Mouse (Mus musculus) kidney, embryonic 14.5 days (tissue): ENCODE measurements around the gene Depp1. TPM values are rescaled to one million over a fixed set of nuclear protein-coding genes. Genes with fewer than 3 reads are reported as not detected.

Experiments used
- ATAC-seq: fragments of 200-750 bp; cut with Nextera tagmentation; 2 replicates; pipeline ENCODE4 v1.8.0; 2017; ENCODE audit warnings: moderate number of reproducible peaks, mild to moderate bottlenecking, moderate TSS enrichment, moderate library complexity; ENCODE audit not compliant: low FRiP score, low TSS enrichment
- H3K27ac ChIP-seq: fragments of 300-500 bp; sonication (generic); 2 replicates; pipeline ENCODE4 v1.5.1; 2014; ENCODE audit warnings: low read depth, mild to moderate bottlenecking, low read length, moderate library complexity, mixed read lengths
- H3K27me3 ChIP-seq: fragments of 300-500 bp; sonication (generic); 2 replicates; pipeline ENCODE4 v1.6.1; 2014; ENCODE audit warnings: mild to moderate bottlenecking, low read length; ENCODE audit not compliant: control insufficient read depth, insufficient read depth
- H3K36me3 ChIP-seq: fragments of 300-500 bp; sonication (generic); 2 replicates; pipeline ENCODE4 v1.6.1; 2014; ENCODE audit warnings: low read length, mixed read lengths; ENCODE audit not compliant: control insufficient read depth, insufficient read depth
- H3K4me1 ChIP-seq: fragments of 300-500 bp; sonication (generic); 2 replicates; pipeline ENCODE4 v1.6.1; 2014; ENCODE audit warnings: low read length, mixed read lengths; ENCODE audit not compliant: control insufficient read depth, insufficient read depth
- H3K4me2 ChIP-seq: fragments of 300-500 bp; sonication (generic); replicated peaks from 2 replicates; pipeline ENCODE4 v1.6.1; 2014; ENCODE audit warnings: low read depth, mild to moderate bottlenecking, low read length
- H3K4me3 ChIP-seq: fragments of 300-500 bp; sonication (generic); 2 replicates; pipeline ENCODE4 v1.5.1; 2014; ENCODE audit warnings: mild to moderate bottlenecking, low read length
- H3K9ac ChIP-seq: fragments of 300-500 bp; sonication (generic); 2 replicates; pipeline ENCODE4 v1.6.1; 2014; ENCODE audit warnings: low read depth, mild to moderate bottlenecking, low read length, moderate library complexity
- H3K9me3 ChIP-seq: fragments of 300-500 bp; sonication (generic); 2 replicates; pipeline ENCODE4 v1.6.1; 2016; ENCODE audit warnings: low read length; ENCODE audit not compliant: control insufficient read depth
- WGBS: fragments of 180-500 bp; shearing (Covaris S2); extraction: QIAGEN DNeasy Blood & Tissue Kit; methylation state at CpG from one replicate; pipeline ENCODE4 v1.1.7; 2014; 5-methylcytosine and 5-hydroxymethylcytosine counted together
- polyA plus RNA-seq: library from polyadenylated mRNA; unstranded; fragments of >200 nt; fragmentation: Nextera tagmentation; extraction: Ambion mirVana; gene quantifications from 2 replicates; pipeline ENCODE4 v1.2.1, GENCODE M21; 2014

Depp1 gene
- polyA plus RNA-seq, 1 experiment from 2014 or later: 23.1 TPM

GRCm38 (mm10) chr6:116642942-116643341, 7.5 kb upstream of the Depp1 start:
- no peak for ATAC-seq
- Histone ChIP-seq H3K9me3 (no peaks in the 10 kb centered on the region), H3K9ac (no peak overlapping the region), H3K4me3 (no peak overlapping the region), H3K36me3 (no peaks in the 10 kb centered on the region), H3K27me3 (no peaks in the 10 kb centered on the region), H3K27ac (no peak overlapping the region), H3K4me1 (no peaks in the 10 kb centered on the region), H3K4me2 (no peak overlapping the region)
- 85% methylated on average over 11 of the region's 11 CpGs for WGBS

- Histone ChIP-seq H3K27me3 (no peaks in the 10 kb centered on the region), H3K4me1 (no peaks in the 10 kb centered on the region), H3K36me3 (no peaks in the 10 kb centered on the region), H3K4me3 (no peak overlapping the region), H3K9me3 (no peaks in the 10 kb centered on the region), H3K27ac (no peak overlapping the region), H3K9ac (no peak overlapping the region), H3K4me2 (no peak overlapping the region)
- no peak for ATAC-seq
- 70% methylated on average over 4 of the region's 4 CpGs for WGBS
Measured at GRCm38 (mm10) chr6:116643881-116644280, 6.5 kb upstream of the Depp1 start.

DNA sequence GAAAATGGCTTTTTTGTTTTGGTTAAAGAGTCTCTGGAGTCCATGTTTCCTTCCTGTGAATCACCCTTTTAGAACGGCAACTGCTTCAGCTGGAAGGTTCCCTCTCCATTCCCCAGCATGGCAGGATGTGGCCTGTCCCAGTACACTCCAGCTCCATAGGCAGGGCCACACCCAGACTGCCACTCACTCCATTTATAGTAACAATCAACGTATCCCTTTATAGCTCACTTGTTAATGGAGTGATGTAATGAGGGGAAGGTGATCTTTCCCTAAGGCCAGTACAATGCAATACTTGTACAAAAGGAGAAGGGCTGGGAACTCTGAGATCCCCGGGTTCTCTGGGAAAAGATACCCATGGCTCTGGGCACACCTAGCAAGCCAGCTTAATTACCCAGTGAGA, 6.1 kb upstream of the Depp1 start:
- Histone ChIP-seq H3K36me3 (no peaks in the 10 kb centered on the region), H3K9me3 (no peaks in the 10 kb centered on the region), H3K27ac (0 out of 2 replicates have a peak overlapping the region, but pooled peaks have one; percentile 11), H3K27me3 (no peaks in the 10 kb centered on the region), H3K4me2 (no peak overlapping the region), H3K4me1 (no peaks in the 10 kb centered on the region), H3K4me3 (no peak overlapping the region), H3K9ac (no peak overlapping the region)
- no peak for ATAC-seq
- WGBS: 64% methylated on average over 3 of the region's 3 CpGs

GRCm38 (mm10) chr6:116647763-116648162, 2.6 kb upstream of the Depp1 start:
- ATAC-seq: peak; percentile 44; the same call in 1 of the 2 replicates
- Histone ChIP-seq H3K4me2 (no peak overlapping the region), H3K9me3 (no peaks in the 10 kb centered on the region)

DNA sequence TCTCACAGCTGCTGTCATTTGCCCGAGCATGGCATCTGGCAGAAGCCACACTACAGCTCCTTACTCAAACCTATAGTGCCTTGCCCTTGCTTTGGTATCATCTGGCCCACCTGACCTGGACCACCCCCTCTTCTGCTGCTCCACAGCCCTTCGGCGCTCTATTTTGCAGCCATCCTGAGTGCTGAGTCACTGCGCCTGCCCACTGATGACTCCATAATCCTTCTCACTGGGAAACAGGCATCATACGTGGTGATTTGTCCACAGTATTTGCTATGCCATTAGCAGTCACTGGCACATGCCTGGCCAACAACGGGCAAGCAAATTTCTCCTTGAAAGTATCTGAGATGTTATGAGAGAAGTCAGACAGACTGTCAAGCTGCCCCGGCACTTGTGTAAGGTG, 598 bp upstream of the Depp1 start:
- Histone ChIP-seq H3K9ac (no peak overlapping the region), H3K4me1 (0 out of 2 replicates have a peak, but pooled peaks cover 6% of the 10 kb centered on the region), H3K27ac (no peak overlapping the region), H3K4me3 (no peak overlapping the region), H3K9me3 (no peaks in the 10 kb centered on the region), H3K36me3 (no peaks in the 10 kb centered on the region), H3K27me3 (no peaks in the 10 kb centered on the region), H3K4me2 (no peak overlapping the region)
- ATAC-seq: no peak
- 86% methylated on average over 7 of the region's 7 CpGs for whole genome bisulfite sequencing

More at GRCm38 (mm10) chr6:116647763-116648162, 2.6 kb upstream of the Depp1 start:
- no peak overlapping the region for H3K4me3 ChIP-seq
- H3K9ac ChIP-seq: no peak overlapping the region
- 51% methylated on average over 12 of the region's 12 CpGs for WGBS
- H3K27me3 ChIP-seq: no peaks in the 10 kb centered on the region
- 0 out of 2 replicates have a peak, but pooled peaks cover 6% of the 10 kb centered on the region for H3K4me1 ChIP-seq
- H3K36me3 ChIP-seq: no peaks in the 10 kb centered on the region
- no peak overlapping the region for H3K27ac ChIP-seq

- Histone ChIP-seq H3K4me1 (0 out of 2 replicates have a peak, but pooled peaks cover 6% of the 10 kb centered on the region), H3K9me3 (no peaks in the 10 kb centered on the region), H3K4me3 (no peak overlapping the region), H3K27ac (no peak overlapping the region), H3K36me3 (no peaks in the 10 kb centered on the region), H3K9ac (no peak overlapping the region), H3K4me2 (peak overlapping the region; percentile 12; the same call in 1 of the 2 replicates), H3K27me3 (no peaks in the 10 kb centered on the region)
- no peak for ATAC-seq
- WGBS: 69% methylated on average over 20 of the region's 20 CpGs
Measured at GRCm38 (mm10) chr6:116651437-116652118, 1.2 kb downstream of the Depp1 start.

DNA sequence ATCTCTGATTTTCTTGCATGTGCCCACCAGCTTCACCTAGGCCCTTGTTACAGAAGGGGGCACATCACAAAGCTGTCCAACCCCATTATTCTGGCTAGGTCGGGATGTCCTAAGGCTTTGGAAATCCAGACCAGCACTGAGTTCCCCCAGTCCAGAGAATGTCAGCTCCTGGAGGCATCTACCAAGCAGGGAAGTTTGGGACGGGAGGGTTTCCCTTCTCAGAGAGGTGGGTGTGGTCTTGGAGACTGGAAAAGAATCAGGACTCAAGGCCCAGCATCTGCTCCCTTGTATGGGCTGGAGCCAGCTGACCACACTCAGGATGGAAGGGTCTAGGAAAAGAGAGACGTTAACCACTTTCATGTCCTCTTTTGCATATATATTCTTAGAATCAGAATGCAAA, 2.8 kb downstream of the Depp1 start:
- WGBS: 82% methylated on average over 3 of the region's 3 CpGs
- no peak overlapping the region for H3K4me3 ChIP-seq
- H3K36me3 ChIP-seq: no peaks in the 10 kb centered on the region

DNA sequence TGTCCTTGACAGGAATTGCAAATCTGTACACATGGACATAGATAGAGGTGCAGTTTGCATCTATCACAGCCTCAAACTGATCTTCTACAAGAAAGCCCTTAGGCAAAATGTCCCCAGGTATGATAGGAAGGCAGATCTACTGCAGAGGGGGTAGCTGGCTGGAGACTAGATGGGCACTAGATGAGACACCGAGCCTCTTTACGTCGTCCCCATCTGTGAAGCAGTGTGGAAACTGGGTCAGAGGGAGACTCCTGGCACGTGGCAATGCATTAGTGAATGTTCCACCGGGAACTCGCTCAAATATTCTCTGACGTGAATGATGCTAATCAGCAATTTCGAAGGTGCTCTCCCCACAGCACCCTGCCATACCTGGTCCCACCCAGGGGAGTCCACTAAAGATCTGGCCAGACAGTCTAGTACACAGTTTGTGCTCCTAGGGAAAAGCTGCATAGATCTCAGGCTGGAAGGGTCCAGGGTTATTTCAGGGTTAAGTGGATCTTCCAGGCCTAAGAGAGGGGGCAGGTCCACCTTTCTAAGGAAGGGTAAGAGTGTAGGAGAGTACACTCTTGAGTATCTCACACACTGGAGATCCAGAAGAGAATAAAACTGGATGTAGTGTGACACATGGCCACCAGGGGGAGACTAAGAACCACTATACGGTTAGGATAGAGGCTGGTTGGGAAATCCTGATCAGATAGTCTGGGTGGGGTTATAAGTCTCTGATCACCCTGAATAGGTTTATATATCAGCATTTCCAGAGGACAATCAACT, 3.5 kb downstream of the Depp1 start:
- ATAC-seq: peak; percentile 25
- H3K36me3 ChIP-seq: no peaks in the 10 kb centered on the region
- H3K9me3 ChIP-seq: no peaks in the 10 kb centered on the region
- no peak overlapping the region for H3K9ac ChIP-seq
- H3K4me2 ChIP-seq: no peak overlapping the region
- no peak overlapping the region for H3K4me3 ChIP-seq
- no peak overlapping the region for H3K27ac ChIP-seq
- no peaks in the 10 kb centered on the region for H3K27me3 ChIP-seq
- WGBS: 64% methylated on average over 9 of the region's 9 CpGs
- 0 out of 2 replicates have a peak, but pooled peaks cover 6% of the 10 kb centered on the region for H3K4me1 ChIP-seq

More for the DNA sequence above, 2.8 kb downstream of the Depp1 start:
- Histone ChIP-seq H3K9me3 (no peaks in the 10 kb centered on the region), H3K27me3 (no peaks in the 10 kb centered on the region), H3K27ac (no peak overlapping the region), H3K4me1 (0 out of 2 replicates have a peak, but pooled peaks cover 6% of the 10 kb centered on the region), H3K9ac (no peak overlapping the region), H3K4me2 (no peak overlapping the region)
- ATAC-seq: no peak

GRCm38 (mm10) chr6:116663364-116663763, 13.0 kb downstream of the Depp1 start:
- 86% methylated on average over 2 of the region's 2 CpGs for WGBS
- no peak overlapping the region for H3K4me2 ChIP-seq
- no peak overlapping the region for H3K27ac ChIP-seq
- no peaks in the 10 kb centered on the region for H3K9me3 ChIP-seq
- no peaks in the 10 kb centered on the region for H3K27me3 ChIP-seq
- H3K4me3 ChIP-seq: no peak overlapping the region
- no peaks in the 10 kb centered on the region for H3K4me1 ChIP-seq
- H3K9ac ChIP-seq: no peak overlapping the region
- ATAC-seq: no peak
- no peaks in the 10 kb centered on the region for H3K36me3 ChIP-seq
